ENCODE assay signal across 1 mouse cellular context in the genomic region with DNA sequence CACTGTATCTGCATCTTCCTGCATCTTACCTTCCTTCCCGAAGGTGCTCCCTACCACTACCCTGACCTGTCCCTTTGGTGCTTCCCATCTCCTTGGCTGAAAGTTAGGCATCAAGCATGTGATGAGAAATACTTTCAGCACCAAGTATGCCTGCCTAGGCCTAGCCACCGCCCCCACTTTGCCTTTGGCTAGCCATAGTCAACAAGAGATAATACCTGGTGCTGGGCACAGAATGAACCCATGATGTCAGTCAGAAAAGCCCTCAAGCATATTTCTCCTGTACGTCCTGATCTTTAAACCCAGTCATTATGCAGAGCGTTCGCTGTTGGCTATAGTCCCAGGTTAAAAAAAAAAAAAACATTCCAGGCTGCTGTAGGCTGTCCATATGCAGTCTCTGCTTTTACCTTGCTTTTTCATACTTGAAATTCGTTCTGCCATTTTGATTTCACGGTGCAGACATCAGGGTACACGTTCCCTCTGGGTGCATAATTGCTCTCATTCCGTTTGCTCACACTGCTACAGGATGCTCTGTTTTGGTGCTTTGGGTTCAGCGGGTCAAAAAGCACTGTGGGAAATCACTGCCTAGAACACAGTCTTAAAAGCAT.
TF ChIP-seq lines count a peak whose summit lies in the region.

No protein-coding gene starts in this region.

TF ChIP-seq in MEL, 35 proteins besides CTCF, POLR2A, EP300 and RAD21:
- TF ChIP-seq MEF2A (IDR thresholded peaks at IDR 0.05; ENCODE audit: extremely low read depth, insufficient replicate concordance, low read depth, low read length, poor library complexity, severe bottlenecking) (no peak), MYB (IDR thresholded peaks at IDR 0.05; ENCODE audit: low read depth, low read length) (no peak), ZNF384 (IDR thresholded peaks at IDR 0.05; ENCODE audit: low read depth, low read length) (peak; percentile 58; the same call in 1 of the 2 replicates), ETS1 (IDR thresholded peaks at IDR 0.05; ENCODE audit: low read depth, low read length) (no peak), POLR2AphosphoS5 (IDR thresholded peaks at IDR 0.05; ENCODE audit: borderline replicate concordance, low read depth, low read length) (no peak)
TF ChIP-seq in MEL: peak in this region for 1.
